Mouse (Mus musculus): Measurements from ENCODE around the gene Fut2.

DNA sequence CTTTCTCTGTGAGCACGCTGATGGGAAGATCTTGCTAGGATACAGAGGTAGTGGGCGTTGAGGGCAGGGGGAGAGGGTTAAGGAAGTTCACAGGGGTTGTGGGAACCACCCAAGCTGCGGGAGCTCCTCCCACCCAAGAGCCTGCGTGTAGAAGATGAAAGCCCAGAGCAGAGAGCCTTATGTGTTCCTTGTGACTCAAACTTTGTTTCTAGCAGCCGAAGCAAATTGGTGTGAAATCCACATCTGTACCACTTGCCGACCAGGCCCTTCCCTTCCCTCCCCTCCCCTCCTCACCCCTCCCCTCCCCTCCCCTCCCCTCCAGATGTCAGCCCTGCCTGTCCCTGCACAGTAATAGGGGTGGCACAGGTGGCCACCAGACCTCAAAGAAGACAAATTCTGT lies 28.9 kb upstream of the Fut2 start:
- no peak for TF ChIP-seq CTCF (conservative IDR thresholded peaks at IDR 0.05; ENCODE audit: low read length)
- TF ChIP-seq POU5F1 (IDR thresholded peaks at IDR 0.05; ENCODE audit: borderline replicate concordance, low read length): no peak
- no peak for TF ChIP-seq NANOG (IDR thresholded peaks at IDR 0.05; ENCODE audit: borderline replicate concordance, low read length)
